Mouse (Mus musculus) brain, embryonic 14.5 days (tissue): ENCODE results near the gene Pacrg.

ENCODE experiments used
- CTCF ChIP-seq: fragments of 200-500 bp; IDR thresholded peaks from 2 replicates; pipeline ENCODE4 v1.5.1; 2012; ENCODE audit warnings: inconsistent platforms, mild to moderate bottlenecking, moderate library complexity, borderline replicate concordance; ENCODE audit not compliant: insufficient read depth, insufficient read length; ENCODE audit errors: extremely low read depth
- POLR2A ChIP-seq: fragments of 200-500 bp; IDR thresholded peaks from 2 replicates; pipeline ENCODE4 v1.6.1; 2012; ENCODE audit warnings: mild to moderate bottlenecking, inconsistent platforms, borderline replicate concordance; ENCODE audit not compliant: poor library complexity, insufficient read depth, insufficient read length, severe bottlenecking; ENCODE audit errors: extremely low read depth

- TF ChIP-seq POLR2A (no peak), CTCF (no peak)
Observed at GRCm38 (mm10) chr17:10506896-10507295, 333.2 kb downstream of the Pacrg start.
